Mouse (Mus musculus): ENCODE measurements around the gene Dmxl2.

DNA sequence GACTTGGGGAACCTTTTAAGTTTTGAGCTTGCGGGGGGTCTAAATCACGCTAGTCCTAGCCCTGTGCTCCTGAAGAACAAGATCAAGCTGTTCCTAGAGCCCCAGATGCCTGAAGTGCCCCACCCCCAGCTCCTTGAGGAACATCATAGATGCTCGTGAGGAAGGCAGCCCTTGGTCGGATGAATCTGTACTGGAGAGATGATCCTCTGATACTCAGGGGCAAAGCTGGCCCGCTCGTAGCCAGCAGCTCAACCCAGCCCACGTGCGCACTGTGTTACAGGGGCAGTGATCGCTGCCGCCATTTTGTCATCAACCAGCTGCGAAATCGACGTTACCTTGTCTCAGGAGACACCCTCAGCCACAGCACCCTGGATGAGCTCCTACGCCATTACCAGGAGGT, 37.3 kb upstream of the Dmxl2 start, which contains the start of gene Sh2d7:
- TF ChIP-seq CTCF (IDR thresholded peaks at IDR 0.05; ENCODE audit: low read depth, low read length) (no peak), POLR2A (IDR thresholded peaks at IDR 0.05; ENCODE audit: borderline replicate concordance, low read depth, low read length) (no peak)
